Mouse (Mus musculus) embryonic facial prominence, embryonic 14.5 days (tissue): ENCODE data around the gene Cntrob. TPM values are rescaled to one million over a fixed set of nuclear protein-coding genes. Genes with fewer than 3 reads are reported as not detected.

ENCODE experiments used
- ATAC-seq: fragments of 200-750 bp; cut with Nextera tagmentation; 2 replicates; pipeline ENCODE4 v1.8.0; 2017; ENCODE audit warnings: low read depth, moderate number of reproducible peaks, moderate TSS enrichment
- DNase-seq: peaks from one replicate; pipeline ENCODE4 v3.0.0-alpha.2; 2015; ENCODE audit warnings: low spot score
- H3K27ac ChIP-seq: fragments of 300-500 bp; sonication (generic); replicated peaks from 2 replicates; pipeline ENCODE4 v1.5.1; 2014; ENCODE audit warnings: low read depth, mild to moderate bottlenecking, low read length, moderate library complexity
- H3K27me3 ChIP-seq: fragments of 300-500 bp; sonication (generic); replicated peaks from 2 replicates; pipeline ENCODE4 v1.6.1; 2014; ENCODE audit warnings: low read length; ENCODE audit not compliant: control insufficient read depth, insufficient read depth
- H3K36me3 ChIP-seq: fragments of 300-500 bp; sonication (generic); 2 replicates; pipeline ENCODE4 v1.6.1; 2014; ENCODE audit warnings: low read length, mixed read lengths; ENCODE audit not compliant: control insufficient read depth, insufficient read depth
- H3K4me1 ChIP-seq: fragments of 300-500 bp; sonication (generic); 2 replicates; pipeline ENCODE4 v1.6.1; 2014; ENCODE audit warnings: antibody characterized with exemption, low read length; ENCODE audit not compliant: control insufficient read depth, insufficient read depth
- H3K4me2 ChIP-seq: fragments of 300-500 bp; sonication (generic); 2 replicates; pipeline ENCODE4 v1.6.1; 2014; ENCODE audit warnings: low read depth, mild to moderate bottlenecking, low read length, moderate library complexity, mixed read lengths
- H3K4me3 ChIP-seq: fragments of 300-500 bp; sonication (generic); 2 replicates; pipeline ENCODE4 v1.5.1; 2014; ENCODE audit warnings: low read depth, mild to moderate bottlenecking, low read length
- H3K9ac ChIP-seq: fragments of 300-500 bp; sonication (generic); 2 replicates; pipeline ENCODE4 v1.6.1; 2014; ENCODE audit warnings: low read depth, mild to moderate bottlenecking, low read length, moderate library complexity, mixed read lengths
- H3K9me3 ChIP-seq: fragments of 300-500 bp; sonication (generic); 2 replicates; pipeline ENCODE4 v1.6.1; 2016; ENCODE audit warnings: low read length; ENCODE audit not compliant: control insufficient read depth
- WGBS: fragments of 180-500 bp; shearing (Covaris S2); extraction: QIAGEN DNeasy Blood & Tissue Kit; methylation state at CpG from one replicate; pipeline ENCODE4 v1.1.7; 2014; 5-methylcytosine and 5-hydroxymethylcytosine counted together
- polyA plus RNA-seq: library from polyadenylated mRNA; unstranded; fragments of >200 nt; fragmentation: Nextera tagmentation; extraction: Ambion mirVana; gene quantifications from 2 replicates; pipeline ENCODE4 v1.2.1, GENCODE M21; 2014

Gene Cntrob
- 12.4 and 15.7 TPM in 2 replicates for polyA plus RNA-seq

DNA sequence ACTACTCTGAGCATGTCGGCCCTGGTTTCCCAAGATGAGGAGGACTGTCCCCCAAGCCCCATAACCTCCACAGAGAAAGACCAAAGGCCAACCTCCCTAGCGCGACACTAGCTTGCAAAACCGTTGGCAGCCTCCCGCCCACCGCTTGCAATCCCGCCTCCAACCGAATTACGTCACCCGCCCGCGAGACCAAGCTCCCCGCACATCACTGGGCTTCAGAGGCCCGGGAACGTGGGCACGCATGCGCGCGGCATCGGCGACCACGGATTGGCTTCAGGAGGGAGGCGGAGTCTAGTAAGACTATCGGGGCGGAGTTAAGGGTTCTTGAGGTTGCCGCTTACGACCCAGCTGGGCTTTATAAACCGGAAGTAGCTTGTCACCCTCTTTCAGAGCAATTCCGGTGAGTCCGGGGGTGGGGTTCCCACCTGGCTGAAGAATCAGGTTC, at the start of gene Cntrob, which contains the start of gene Trappc1:
Cntrob (minus strand) TSS at position 109 of the 445 bp plus-strand sequence.
Trappc1 (plus strand) TSS at position 314 of the 445 bp plus-strand sequence.
- DNase-seq = peak; percentile 99
- Histone ChIP-seq H3K9me3 (no peaks in the 10 kb centered on the region), H3K36me3 (peaks cover 18% of the 10 kb centered on the region), H3K4me1 (peaks cover 23% of the 10 kb centered on the region), H3K9ac (peak within 1 kb of the TSS; percentile 89), H3K4me2 (peak within 1 kb of the TSS; percentile 89), H3K27me3 (peaks cover 15% of the 10 kb centered on the region), H3K4me3 (peak within 1 kb of the TSS; percentile 66), H3K27ac (peak within 1 kb of the TSS; percentile 88)
- peak; percentile 94 for ATAC-seq
- under 1% methylated on average over 30 of the region's 30 CpGs for WGBS

DNA sequence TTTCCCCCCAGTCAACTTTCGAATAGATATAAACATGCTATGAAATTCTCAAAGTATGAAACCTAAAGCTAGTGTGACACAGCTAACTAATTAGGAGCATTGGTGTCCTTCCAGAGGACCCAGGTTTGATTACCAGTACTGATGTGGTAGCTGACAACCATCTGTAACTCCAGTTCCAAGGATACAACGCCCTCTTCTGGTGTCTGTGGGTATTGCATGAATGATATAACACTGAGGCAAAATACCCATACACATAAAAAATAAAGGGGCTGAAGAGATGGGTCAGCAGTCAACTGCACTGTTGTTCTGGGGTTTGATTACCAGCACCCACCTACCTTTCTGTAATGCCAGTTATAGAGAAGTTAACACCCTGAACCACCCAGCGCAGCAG, 49.2 kb upstream of the Cntrob start:
- Histone ChIP-seq H3K27me3 (no peaks in the 10 kb centered on the region), H3K4me2 (no peak overlapping the region), H3K36me3 (peaks cover 27% of the 10 kb centered on the region), H3K4me1 (peaks cover 18% of the 10 kb centered on the region), H3K9me3 (no peaks in the 10 kb centered on the region), H3K4me3 (no peak overlapping the region), H3K9ac (no peak overlapping the region), H3K27ac (0 out of 2 replicates have a peak overlapping the region, but pooled peaks have one; percentile 100)
- WGBS = 59% methylated on average over 3 of the region's 3 CpGs
- no peak for DNase-seq
- ATAC-seq = no peak

DNA sequence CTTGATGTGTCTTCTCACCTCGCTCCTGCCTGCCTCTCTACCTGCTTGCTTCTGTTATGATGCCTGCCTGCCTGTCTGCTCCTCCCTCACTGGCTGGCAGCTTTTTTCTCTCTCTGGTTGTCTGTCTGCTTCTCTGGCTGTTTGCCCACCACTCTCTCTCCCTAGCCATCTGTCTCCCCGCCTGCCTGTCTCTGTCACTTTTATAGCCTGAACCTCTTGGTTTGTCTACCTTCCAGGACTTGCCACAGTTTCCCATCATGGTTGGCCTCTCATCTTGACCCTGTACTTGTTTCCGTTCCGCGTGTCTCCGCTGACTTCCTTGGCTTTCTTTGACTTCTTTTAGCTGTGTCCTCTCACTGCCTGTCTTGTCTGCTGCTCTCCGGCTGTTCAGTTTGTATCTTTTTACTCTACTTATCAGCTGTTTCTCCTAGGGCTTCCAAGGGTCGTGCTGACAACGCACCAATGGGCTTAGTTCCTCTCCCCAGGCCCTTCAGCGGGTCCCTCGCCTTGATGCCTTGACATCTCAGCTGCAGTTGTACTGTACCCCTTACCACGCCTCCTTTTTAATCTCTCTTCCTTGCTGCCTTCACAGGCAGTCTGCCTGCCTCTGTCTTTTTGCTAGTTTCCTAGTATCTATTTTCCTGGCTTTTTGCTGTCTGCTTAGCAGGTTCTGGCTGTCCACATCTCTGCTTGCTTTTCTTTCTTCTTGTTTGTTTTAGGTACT, 48.6 kb upstream of the Cntrob start:
- DNase-seq (no peak), ATAC-seq (no peak)
- no peaks in the 10 kb centered on the region for H3K9me3 ChIP-seq
- H3K4me2 ChIP-seq = peak overlapping the region; percentile 41; the same call in 1 of the 2 replicates
- 46% methylated on average over 12 of the region's 12 CpGs for WGBS
- peak overlapping the region; percentile 100 for H3K27ac ChIP-seq
- peaks cover 27% of the 10 kb centered on the region for H3K36me3 ChIP-seq
- peak overlapping the region; percentile 47; the same call in 1 of the 2 replicates for H3K9ac ChIP-seq
- no peaks in the 10 kb centered on the region for H3K27me3 ChIP-seq
- no peak overlapping the region for H3K4me3 ChIP-seq
- peaks cover 18% of the 10 kb centered on the region for H3K4me1 ChIP-seq

DNA sequence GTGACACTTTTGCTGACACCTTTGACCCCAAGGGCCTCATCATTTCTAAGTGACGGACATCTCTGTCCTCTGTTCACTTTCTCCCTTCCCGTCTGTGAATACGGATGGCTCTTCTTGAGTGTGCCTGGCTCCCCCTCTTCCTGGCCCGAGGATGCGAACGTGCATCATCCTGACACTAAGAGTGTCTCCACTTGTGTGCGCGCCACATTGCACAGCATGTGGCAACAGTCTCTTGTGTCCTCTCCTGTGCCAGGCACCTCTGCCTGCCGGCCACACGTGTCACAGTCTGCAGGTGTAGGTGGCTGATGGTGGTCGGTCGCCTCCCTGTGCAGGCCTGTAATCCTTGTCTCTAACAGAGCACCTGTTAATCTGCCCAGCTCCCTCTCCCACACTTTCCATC, 48.0 kb upstream of the Cntrob start:
- H3K4me1 ChIP-seq = peaks cover 18% of the 10 kb centered on the region
- WGBS = 49% methylated on average over 12 of the region's 12 CpGs
- H3K27me3 ChIP-seq = no peaks in the 10 kb centered on the region
- peak overlapping the region; percentile 47 for H3K9ac ChIP-seq
- H3K36me3 ChIP-seq = peaks cover 27% of the 10 kb centered on the region
- peak overlapping the region; percentile 100 for H3K27ac ChIP-seq
- no peak overlapping the region for H3K4me3 ChIP-seq
- ATAC-seq = no peak
- peak overlapping the region; percentile 41 for H3K4me2 ChIP-seq
- no peak for DNase-seq
- H3K9me3 ChIP-seq = no peaks in the 10 kb centered on the region

DNA sequence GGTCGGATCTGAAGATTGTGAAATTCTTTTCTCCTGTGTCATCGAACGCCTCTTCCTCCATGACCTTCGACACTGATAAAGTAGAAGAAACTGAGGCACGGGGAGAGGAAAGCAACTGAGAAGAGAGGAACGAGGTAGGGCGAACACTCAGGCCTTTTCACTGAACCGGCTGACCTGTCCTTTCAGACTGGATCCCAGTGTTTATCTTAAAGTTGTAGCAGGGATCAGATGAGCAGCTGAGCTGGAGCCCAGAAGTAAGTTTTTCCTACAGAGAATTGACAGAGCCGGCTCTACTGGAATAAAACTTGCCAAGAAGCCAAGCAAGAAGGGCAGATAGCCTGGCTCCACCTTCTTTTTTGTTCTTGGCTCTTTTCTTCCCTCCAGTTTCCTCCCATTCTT, 47.2 kb upstream of the Cntrob start:
- H3K9me3 ChIP-seq = no peaks in the 10 kb centered on the region
- no peaks in the 10 kb centered on the region for H3K27me3 ChIP-seq
- H3K36me3 ChIP-seq = peaks cover 23% of the 10 kb centered on the region
- H3K4me1 ChIP-seq = peaks cover 20% of the 10 kb centered on the region
- peak overlapping the region; percentile 10; the same call in 1 of the 2 replicates for H3K4me3 ChIP-seq
- peak overlapping the region; percentile 100 for H3K27ac ChIP-seq
- ATAC-seq (no peak), DNase-seq (no peak)
- H3K9ac ChIP-seq = peak overlapping the region; percentile 47; the same call in 1 of the 2 replicates
- peak overlapping the region; percentile 41 for H3K4me2 ChIP-seq
- WGBS = 23% methylated on average over 9 of the region's 9 CpGs

DNA sequence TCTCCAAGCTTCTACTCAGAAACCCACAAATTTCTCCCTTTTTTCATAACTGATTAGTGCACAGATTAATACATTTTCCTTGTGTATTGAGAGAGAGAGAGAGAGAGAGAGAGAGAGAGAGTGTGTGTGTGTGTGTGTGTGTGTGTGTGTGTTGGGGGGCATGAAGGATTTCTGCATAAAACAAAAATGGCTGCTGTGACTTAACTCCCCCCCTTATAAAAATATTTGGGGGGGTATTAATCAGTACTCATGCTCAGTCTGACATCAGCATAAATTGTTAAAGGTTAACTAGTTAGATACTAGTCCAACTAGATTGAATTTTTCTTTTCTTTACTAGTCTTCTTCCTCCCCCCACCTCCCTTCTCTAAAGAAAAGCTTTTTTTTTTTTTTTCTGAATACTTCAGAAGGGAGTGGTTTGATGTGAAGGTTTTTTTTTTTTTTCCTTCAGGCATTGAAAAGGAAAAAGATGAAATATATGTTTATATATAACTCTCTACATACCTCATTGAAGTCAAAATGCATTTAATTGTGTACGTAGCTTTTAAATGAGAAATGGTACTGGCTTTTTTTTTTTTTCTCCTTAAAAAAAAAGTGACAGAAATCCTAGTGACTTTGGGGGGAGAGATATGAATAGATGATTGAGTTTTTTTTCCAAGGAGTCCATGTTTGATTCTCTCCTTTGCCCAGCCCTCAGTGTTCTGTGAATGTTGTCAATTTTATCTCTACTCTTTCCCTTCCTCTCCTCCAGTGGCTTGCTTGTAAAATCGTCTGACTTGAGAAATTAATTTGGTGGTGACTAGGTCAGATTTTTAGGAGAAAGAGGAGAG, 46.6 kb upstream of the Cntrob start:
- peak overlapping the region; percentile 95 for H3K4me3 ChIP-seq
- H3K27ac ChIP-seq = peak overlapping the region; percentile 100
- peak overlapping the region; percentile 100 for H3K9ac ChIP-seq
- DNase-seq (no peak), ATAC-seq (no peak)
- no peaks in the 10 kb centered on the region for H3K9me3 ChIP-seq
- peak overlapping the region; percentile 73 for H3K4me2 ChIP-seq
- H3K4me1 ChIP-seq = peaks cover 26% of the 10 kb centered on the region
- H3K36me3 ChIP-seq = peaks cover 23% of the 10 kb centered on the region
- WGBS = 15% methylated on average over 2 of the region's 2 CpGs
- no peaks in the 10 kb centered on the region for H3K27me3 ChIP-seq

DNA sequence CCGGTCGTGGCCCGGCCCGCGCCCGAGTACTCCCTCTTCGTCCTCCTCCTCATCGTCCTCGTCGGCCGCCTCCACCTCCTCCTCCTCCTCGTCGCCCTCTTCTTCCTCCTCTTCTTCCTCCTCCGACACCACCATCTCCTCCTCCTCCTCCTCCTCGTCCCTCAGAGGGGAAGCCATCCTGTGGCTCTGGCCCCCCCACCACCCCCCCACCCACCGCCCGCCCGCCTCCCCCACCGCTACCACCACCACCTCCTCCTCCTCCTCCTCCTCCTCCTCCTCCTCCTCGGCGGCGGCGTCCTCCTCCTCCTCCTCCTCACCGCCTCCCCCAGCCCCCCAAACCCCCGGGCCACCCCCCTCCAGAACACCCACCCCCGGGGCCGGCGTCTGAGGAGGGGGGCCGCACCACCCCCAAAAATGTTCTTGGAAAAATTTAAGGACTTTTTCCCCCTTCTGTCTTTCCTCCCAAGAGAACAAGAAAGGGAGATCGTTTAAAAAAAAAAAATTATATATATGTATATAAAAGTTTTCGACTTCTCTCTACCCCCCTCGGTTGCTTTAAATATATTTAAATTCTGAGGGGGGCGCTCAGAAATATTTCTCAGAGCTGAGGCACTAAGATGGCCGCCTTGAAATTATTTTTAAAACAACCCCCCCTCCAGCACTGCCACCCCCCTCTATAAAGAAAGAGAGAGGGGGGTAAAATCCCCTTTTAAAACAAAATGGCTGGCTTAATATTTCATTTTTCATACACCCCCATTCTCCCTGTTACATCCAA, 45.8 kb upstream of the Cntrob start, which contains the start of gene Chd3:
Chd3 (minus strand) TSS at position 192 of the 775 bp plus-strand sequence.
- WGBS = under 1% methylated on average over 17 of the region's 34 CpGs
- peak within 1 kb of the TSS; percentile 100 for H3K27ac ChIP-seq
- H3K36me3 ChIP-seq = peaks cover 21% of the 10 kb centered on the region
- H3K4me1 ChIP-seq = peaks cover 34% of the 10 kb centered on the region
- H3K27me3 ChIP-seq = no peaks in the 10 kb centered on the region
- H3K9ac ChIP-seq = peak within 1 kb of the TSS; percentile 100
- ATAC-seq = no peak
- H3K4me2 ChIP-seq = peak within 1 kb of the TSS; percentile 73
- H3K4me3 ChIP-seq = peak within 1 kb of the TSS; percentile 95
- peak; percentile 44 for DNase-seq
- H3K9me3 ChIP-seq = no peaks in the 10 kb centered on the region
